Mouse (Mus musculus) liver, embryonic 14.5 days (tissue): Measurements from ENCODE around the gene Dok3.

Experiments used
- CTCF ChIP-seq: IDR thresholded peaks from 2 replicates; pipeline ENCODE4 v1.5.1; 2016; ENCODE audit warnings: antibody characterized with exemption, low read depth, control low read depth
- EP300 ChIP-seq: IDR thresholded peaks from 2 replicates; pipeline ENCODE4 v1.6.1; 2016; ENCODE audit warnings: antibody characterized with exemption, low read depth

GRCm38 (mm10) chr13:55505810-55506209 lies 23.3 kb downstream of the Dok3 start:
- TF ChIP-seq CTCF (no peak), EP300 (no peak)
